In the genomic region with DNA sequence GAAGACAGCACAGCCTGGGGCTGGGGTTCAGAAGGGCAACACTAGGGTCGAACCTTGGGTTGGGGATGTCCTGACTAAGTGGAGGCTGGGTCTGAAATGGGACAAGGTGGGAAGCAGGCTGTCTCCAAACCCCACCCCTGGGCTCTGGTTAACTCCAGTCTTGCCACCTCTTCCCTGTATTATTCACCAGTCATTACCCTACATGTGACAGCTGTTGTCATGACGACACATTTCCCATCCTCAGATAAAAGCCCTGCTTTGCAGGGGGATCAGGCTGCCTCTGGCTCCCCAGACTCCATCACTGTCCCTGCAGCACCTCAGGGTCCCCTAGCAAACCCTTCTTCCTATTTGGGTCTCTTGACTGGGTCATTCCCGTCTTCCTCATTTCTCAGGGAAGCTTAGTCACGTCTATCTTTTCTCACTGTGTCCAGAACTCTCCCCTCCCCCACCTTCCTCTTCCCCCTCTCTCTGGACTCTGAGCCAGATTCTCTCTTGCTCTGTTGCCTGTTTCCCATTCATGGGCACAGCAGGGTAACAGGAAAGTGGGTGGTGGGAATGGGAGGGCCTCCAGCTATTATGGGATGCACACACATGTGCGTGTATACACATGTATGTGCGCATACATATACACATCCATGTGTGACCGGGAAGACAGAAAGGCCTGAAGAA, we compare ENCODE assay signal across 12 mouse cellular contexts. TPM values are rescaled to one million over a fixed set of nuclear protein-coding genes. Genes with fewer than 3 reads are reported as not detected.
DNase-seq lines count a peak whose midpoint lies in the region; ATAC-seq lines count a peak whose summit lies in the region.
"Had no signal": no experiment of that assay in that cellular context is flagged by ENCODE, and none has a peak within 500 bp of the region (broad histone marks: within the 10 kb centered on the region; RNA-seq: fewer than 3 reads in every experiment).

No protein-coding gene starts in this region.

- H3K9me3 ChIP-seq in embryonic facial prominence, embryonic 10.5 days, result no peaks in the 10 kb centered on the region
- H3K9me3 ChIP-seq in liver, embryonic 12.5 days (replicated peaks), result no peaks in the 10 kb centered on the region
- H3K9me3 ChIP-seq: limb, embryonic 10.5 days had no signal

- H3K4me3 ChIP-seq in embryonic facial prominence, embryonic 10.5 days, result no peak overlapping the region
- no peak overlapping the region for H3K4me3 ChIP-seq in liver, embryonic 12.5 days
- H3K4me3 ChIP-seq: limb, embryonic 10.5 days had no signal

- DNase-seq in layer of hippocampus, adult 9-11 months, result peak; percentile 10
- no peak for DNase-seq in layer of hippocampus, adult 9-10 months (ENCODE audit: low spot score)
- no peak for DNase-seq in embryonic facial prominence, embryonic 10.5 days (ENCODE audit: low spot score)
- DNase-seq in retina, embryonic 14.5 days (ENCODE audit: low spot score), result peak; percentile 34
- DNase-seq in spleen, postnatal 10 days (ENCODE audit: low spot score in 2 of 2), result no peak
- no peak for DNase-seq in cerebellum, postnatal 25 days
- DNase-seq: heart, postnatal 36 days; thymus, adult 2 months had no signal

- H3K4me2 ChIP-seq in liver, embryonic 12.5 days, result peak overlapping the region; percentile 78

- peak overlapping the region; percentile 3; the same call in 1 of the 2 replicates for H3K27ac ChIP-seq in embryonic facial prominence, embryonic 10.5 days (replicated peaks)
- peak overlapping the region; percentile 97 for H3K27ac ChIP-seq in liver, embryonic 12.5 days
- H3K27ac ChIP-seq: limb, embryonic 10.5 days had no signal

- H3K4me1 ChIP-seq in embryonic facial prominence, embryonic 10.5 days, result peaks cover 15% of the 10 kb centered on the region
- H3K4me1 ChIP-seq in liver, embryonic 12.5 days, result peaks cover 70% of the 10 kb centered on the region

- 74% methylated on average over 7 of the region's 7 CpGs for WGBS in embryonic facial prominence, embryonic 10.5 days
- 63% methylated on average over 7 of the region's 7 CpGs for WGBS in liver, embryonic 12.5 days (ENCODE audit: insufficient replicate concordance)

- H3K27me3 ChIP-seq in embryonic facial prominence, embryonic 10.5 days (replicated peaks; ENCODE audit: low read depth, poor library complexity, severe bottlenecking), result no peaks in the 10 kb centered on the region
- H3K27me3 ChIP-seq in liver, embryonic 12.5 days (replicated peaks), result no peaks in the 10 kb centered on the region

- H3K9ac ChIP-seq in liver, embryonic 12.5 days, result peak overlapping the region; percentile 29; the same call in 1 of the 2 replicates

- no peaks in the 10 kb centered on the region for H3K36me3 ChIP-seq in embryonic facial prominence, embryonic 10.5 days (replicated peaks)
- H3K36me3 ChIP-seq in liver, embryonic 12.5 days, result peaks cover 12% of the 10 kb centered on the region; the same call in 1 of the 2 replicates
- H3K36me3 ChIP-seq: limb, embryonic 10.5 days had no signal

- ATAC-seq in liver, embryonic 12.5 days, result no peak

RNA-seq across cellular contexts. Expression of a gene that starts 15.1 kb away (rescaled TPM):
- polyA plus RNA-seq in embryonic facial prominence, embryonic 10.5 days (2016; fragmentation: Nextera tagmentation; extraction: Ambion mirVana), result 1.9 and 2.2 TPM in 2 replicates
- polyA plus RNA-seq in liver, embryonic 12.5 days (2016; fragmentation: Nextera tagmentation; extraction: Ambion mirVana), result 38.3 and 42.5 TPM in 2 replicates

RNA-seq across cellular contexts. Expression of a gene that starts 39.6 kb away (rescaled TPM):
- 0.09 and 0.15 TPM in 2 replicates for polyA plus RNA-seq in embryonic facial prominence, embryonic 10.5 days (2016; fragmentation: Nextera tagmentation; extraction: Ambion mirVana)
- not detected in 2 replicates for polyA plus RNA-seq in liver, embryonic 12.5 days (2016; fragmentation: Nextera tagmentation; extraction: Ambion mirVana)
- polyA plus RNA-seq: cortical plate, adult 2 months; small intestine, adult 2 months had no signal

RNA-seq across cellular contexts. Expression of a gene that starts 42.1 kb away (rescaled TPM):
- 3.3 and 3.6 TPM in 2 replicates for polyA plus RNA-seq in embryonic facial prominence, embryonic 10.5 days (2016; fragmentation: Nextera tagmentation; extraction: Ambion mirVana)
- 7.3 and 8.0 TPM in 2 replicates for polyA plus RNA-seq in liver, embryonic 12.5 days (2016; fragmentation: Nextera tagmentation; extraction: Ambion mirVana)

RNA-seq across cellular contexts. Expression of a gene that starts 46.9 kb away (rescaled TPM):
- polyA plus RNA-seq in embryonic facial prominence, embryonic 10.5 days (2016; fragmentation: Nextera tagmentation; extraction: Ambion mirVana), result 0.12 and 0.26 TPM in 2 replicates
- polyA plus RNA-seq in liver, embryonic 12.5 days (2016; fragmentation: Nextera tagmentation; extraction: Ambion mirVana), result 0.37 and 0.49 TPM in 2 replicates

Comparison
In these comparisons a context has a peak if more than half of its experiments do, and no peak if none do; other contexts are left out.
1. DNase-seq: peak in layer of hippocampus, adult 9-11 months (single experiment) and retina, embryonic 14.5 days (single experiment); none in layer of hippocampus, adult 9-10 months (single experiment), embryonic facial prominence, embryonic 10.5 days (single experiment), spleen, postnatal 10 days (0 of 2) and cerebellum, postnatal 25 days (0 of 2).
2. RNA of a gene that starts 15.1 kb away (polyA plus RNA-seq): 38.3 to 42.5 TPM in liver, embryonic 12.5 days; 1.9 to 2.2 TPM in embryonic facial prominence, embryonic 10.5 days; every median in the first group is over 10 times any median in the second.